Mouse (Mus musculus) layer of hippocampus, postnatal 14 days (tissue): ENCODE results near the gene Cc2d2b. TPM values are rescaled to one million over a fixed set of nuclear protein-coding genes. Genes with fewer than 3 reads are reported as not detected.
A peak's percentile ranks its signal among the peaks of the same experiment; 100 is the strongest.

Source experiments
- DNase-seq, 2 experiments: peaks; one replicate each; pipeline ENCODE4 v3.0.0; 2021 to 2022; ENCODE audit warnings: low spot score in 2 of 2, mixed read lengths in 1 of 2
- long read RNA-seq, 2 experiments: library from polyadenylated mRNA; stranded (forward); transcript quantifications; one replicate each; pipeline ENCODE4 v2.0.0; 2021
- total RNA-seq, 2 experiments: library from RNA; stranded (reverse); gene quantifications; 2 replicates each; pipeline ENCODE4 v1.2.3; 2021

Gene Cc2d2b
- 1 to 10 TPM in 1 of 2 experiments, under 1 TPM in 1; 0.52 to 1.1 TPM for total RNA-seq
- long read RNA-seq, experiment 1 = 0 reads
- long read RNA-seq, experiment 2, partial matches to known transcripts = 0 of 1 reads
- long read RNA-seq, experiment 2, other reads (novel, unspliced or antisense) = 1 of 1 reads

DNA sequence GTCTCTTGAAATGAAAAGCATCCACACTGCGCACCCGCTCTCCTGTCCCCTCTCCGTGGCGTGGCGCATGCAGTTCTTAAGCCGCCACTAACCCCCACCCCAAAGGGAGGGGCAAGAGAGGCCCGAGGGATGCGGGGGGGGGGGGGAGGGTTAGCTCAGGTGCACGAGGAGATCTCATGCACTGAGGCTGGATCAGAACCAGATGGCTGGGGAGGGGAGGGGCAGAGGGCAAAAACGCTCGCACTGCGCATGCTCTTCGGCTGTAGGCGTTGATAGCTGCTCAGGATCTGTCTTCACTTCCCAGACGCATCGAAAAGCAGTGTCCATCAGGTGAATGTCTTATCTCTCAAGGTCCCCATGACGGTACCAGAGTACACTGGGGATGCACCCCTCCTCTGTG is at the start of gene Cc2d2b:
TSS of gene Cc2d2b (plus strand) at position 195 of the 400 bp plus-strand sequence.
- no peak for DNase-seq

DNA sequence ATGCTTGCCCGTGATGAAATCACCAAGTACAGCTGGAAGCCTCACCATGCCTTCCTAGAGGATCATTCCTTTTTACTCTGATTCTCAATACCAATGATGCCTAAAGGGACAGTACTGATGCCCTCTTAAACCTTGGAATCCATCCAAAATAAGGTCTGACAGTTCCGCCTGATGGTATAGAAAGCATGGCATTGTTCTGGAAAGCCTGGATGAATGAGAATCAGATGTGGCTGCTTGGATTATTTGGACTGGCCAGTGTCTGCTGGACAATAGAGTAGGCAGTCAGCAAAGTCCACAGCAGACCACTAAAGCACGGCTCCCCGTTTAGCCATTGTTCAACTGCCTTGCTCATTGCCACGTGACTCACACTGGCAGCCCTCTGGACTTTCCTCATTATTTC is 48.7 kb upstream of the Cc2d2b start:
- DNase-seq = no peak

DNA sequence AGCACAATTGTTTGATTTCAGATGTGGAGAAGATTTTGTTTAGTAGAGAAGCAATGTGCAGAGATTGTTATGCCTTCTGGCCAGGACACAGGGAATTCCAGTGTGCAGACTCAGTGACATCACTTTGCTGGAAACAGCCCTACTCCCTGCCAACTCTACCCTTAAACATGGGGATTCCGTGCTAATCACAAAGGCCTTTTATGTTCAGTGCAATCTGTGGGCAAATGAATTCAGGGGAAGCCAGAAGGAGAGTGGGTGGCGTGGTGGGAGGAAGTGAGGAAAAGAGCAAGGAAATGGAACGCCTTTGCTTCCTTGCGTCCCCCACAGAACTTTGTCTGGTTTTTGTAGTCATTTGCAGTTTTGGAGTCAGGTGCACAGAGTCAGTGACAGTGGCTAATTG is 46.1 kb upstream of the Cc2d2b start:
- peak; percentile 53 to 77 for DNase-seq

DNA sequence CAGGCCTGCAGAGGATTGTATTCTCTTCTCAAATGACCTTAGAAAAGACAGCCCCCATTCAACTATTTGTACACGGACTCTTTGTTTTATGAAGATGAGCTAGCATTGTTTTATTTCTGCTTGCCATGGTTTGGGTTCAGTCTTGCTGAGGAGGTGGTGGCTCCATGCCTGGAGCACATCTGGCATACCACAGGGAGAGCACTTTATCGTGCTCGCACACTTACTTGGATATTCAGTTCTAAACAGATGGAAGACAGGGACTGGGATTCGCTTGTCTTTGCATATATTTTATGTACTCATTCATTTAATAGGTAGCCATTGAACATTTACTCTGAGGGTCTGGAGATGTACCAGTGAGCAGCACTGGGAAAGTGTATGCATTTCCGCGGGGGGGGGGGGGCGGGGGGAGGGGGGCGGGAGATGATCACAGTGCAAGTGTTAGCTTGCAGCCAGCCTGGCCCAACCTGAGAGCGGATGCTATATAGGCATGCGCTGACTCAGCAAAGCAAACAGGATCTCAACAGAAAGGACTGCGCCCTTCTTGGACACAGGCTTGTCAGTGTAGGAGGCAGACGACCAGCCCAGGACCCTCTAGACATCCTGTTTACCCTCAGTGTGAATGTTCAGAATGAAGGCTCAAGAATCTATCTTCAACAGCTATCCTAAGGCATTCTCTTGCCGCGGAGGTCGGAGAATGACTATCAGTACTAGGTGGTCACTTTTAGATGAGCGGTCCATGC is 35.5 kb upstream of the Cc2d2b start:
- no peak for DNase-seq

DNA sequence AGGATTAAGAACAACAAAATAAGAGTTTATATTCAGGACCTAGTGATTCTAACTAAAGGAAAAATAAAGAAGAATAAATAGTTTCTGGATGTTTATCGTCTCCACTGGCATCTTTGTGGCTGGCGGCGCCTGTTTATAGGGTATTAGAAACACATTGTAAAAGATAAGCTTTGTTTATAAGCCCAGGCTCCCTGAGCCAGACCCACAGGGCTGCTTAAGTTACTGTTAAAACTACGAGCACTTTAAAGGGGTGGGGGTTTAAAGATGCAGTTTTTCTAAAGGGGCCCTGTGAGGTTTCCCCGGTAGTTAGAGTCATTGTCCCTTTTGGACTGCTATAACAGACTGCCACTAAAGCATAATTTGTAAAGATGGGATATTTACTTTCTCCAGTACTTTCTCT is 33.9 kb upstream of the Cc2d2b start:
- no peak for DNase-seq

DNA sequence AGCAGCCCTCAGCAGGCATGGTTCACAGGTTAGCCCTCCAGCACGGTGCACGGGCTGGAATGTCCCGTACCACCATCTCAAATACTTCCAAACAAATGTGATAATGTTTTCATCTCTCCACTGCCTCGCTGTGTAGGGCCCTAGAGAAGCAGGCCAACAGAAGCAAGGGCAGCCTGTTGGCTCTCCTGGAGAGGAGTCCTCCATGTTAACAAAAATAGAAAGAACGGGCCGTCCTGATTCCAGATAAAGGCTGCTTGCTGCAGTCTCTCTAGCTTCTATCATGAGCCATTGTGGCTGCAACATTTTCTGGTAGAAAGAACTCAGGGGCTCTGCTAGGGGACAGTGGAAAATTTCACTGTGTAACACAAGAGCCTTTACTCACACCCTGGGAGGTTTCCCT is 31.6 kb upstream of the Cc2d2b start:
- DNase-seq = no peak

DNA sequence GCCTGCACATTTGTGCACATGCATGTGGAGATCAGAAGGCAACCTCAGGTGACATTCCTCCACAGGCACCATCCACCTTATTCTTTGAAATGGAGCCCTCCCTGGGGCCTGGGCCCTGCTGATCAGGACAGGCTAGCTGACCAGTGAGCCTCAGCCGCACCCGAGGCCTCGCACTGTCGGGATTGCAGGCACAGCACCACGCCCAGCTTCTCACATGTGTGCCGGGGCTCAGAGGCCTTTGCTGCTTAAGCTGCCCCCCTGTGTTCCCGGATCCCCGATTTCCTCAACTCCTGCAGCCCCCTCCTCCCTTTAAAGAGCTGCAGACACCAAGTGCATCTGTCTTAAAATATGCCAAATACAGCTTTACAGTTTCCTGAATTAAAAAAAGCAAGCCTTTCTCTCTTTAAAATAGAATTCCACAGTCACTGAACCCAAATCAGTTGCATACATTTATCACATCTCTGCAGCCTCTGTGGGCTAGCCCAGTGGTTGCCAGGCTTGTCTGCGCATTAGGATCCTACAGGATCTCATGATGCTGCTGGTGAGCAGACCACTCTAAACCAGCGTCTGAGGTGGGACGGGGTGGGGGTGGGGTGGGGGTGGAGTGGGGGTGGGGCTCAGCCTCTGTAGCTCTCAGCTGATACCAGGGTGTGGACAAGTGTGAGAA is 29.0 kb upstream of the Cc2d2b start:
- no peak for DNase-seq

DNA sequence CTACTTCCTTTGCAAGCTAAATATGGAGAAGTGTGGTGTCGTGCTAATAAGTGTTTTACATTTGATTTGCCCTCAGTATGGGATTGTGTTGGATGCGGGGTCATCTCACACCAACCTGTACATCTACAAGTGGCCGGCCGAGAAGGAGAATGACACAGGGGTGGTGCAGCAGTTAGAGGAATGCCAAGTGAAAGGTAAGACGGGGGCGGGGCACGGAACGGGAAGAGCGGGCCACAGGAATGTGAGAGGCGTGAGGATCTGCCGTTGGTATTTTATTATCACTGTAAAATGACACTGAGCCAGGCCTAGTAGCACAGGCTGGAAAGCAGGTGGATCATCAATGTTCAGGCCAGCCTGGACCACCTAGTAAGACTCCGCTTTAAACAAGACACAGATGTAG is 28.2 kb upstream of the Cc2d2b start:
- no peak for DNase-seq

DNA sequence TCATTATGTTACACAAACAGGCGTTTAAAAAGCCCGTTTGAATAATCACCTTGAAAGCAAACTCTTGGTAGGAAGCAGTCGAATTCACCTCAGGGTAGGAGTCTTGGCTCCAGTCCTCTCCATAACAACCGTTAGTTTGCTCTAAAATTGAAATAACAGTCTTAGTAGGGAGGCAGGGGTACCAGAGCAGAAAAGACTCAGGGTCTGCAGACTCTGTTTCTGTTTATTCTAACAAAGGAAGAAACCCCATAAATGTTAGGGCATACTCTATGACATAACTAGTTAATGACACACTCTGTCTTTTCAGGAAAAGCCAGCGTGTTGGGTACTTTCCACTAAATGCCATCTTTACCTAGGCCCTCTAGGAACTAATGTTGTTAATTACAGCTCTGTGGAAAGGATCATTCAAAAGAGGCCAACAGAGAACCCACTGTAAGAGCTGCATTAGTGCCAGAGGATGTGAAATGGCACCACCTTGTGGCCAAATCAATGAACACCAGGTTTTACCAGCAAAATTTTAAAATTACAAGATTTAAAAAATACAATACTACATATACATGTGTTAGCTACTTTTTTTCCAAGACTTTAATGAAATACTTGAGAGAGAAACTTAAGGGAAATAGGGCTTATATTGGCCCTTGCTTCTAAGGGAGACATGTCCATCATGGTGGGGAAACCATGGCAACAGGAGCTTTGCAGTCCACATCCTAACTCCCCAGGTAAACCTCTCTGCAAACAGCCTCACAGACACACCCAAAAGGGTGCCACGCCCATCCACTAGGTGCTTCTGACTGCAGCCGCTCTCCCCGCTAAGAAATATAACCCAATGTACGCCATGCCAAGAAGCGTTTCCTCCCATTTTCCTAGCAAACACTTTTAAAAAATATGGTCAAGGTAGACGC is 26.2 kb upstream of the Cc2d2b start:
- peak; percentile 54 to 80 for DNase-seq

DNA sequence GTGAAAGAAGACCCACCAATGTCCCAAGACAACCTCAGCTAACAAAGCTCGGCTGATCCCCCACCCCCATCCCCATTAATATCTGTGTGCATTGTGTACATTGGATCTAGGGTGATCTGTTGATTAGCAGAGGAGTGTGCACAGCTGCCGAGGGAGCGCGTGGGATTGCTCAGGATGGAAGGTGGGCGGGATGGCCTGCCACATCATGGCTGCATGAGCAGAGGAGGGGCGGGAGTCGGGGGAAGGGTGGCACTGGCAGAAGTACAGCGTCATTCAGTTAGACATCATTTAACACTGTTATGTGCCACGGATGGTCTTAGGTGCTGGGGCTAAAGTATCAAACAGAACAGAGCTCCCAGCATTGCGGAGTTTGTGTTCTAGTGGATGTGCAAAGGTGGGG is 25.0 kb upstream of the Cc2d2b start:
- DNase-seq = no peak

DNA sequence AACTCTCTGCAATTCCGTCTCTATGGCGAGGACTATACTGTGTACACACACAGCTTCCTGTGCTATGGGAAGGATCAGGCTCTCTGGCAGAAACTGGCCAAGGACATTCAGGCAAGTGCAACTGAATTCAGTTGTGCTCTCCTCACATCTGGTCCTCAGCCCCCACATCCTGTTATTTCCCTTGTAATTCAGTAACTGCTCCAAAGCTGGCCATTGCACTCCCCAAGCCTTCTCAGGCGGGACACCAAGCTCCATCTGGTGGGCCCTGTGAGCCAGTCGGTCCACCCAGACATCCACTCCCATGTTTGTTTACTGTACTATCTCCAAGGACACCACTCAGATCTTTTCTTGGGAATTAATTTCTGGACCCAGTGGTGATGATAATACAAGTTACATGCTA is 22.4 kb upstream of the Cc2d2b start:
- DNase-seq = no peak

DNA sequence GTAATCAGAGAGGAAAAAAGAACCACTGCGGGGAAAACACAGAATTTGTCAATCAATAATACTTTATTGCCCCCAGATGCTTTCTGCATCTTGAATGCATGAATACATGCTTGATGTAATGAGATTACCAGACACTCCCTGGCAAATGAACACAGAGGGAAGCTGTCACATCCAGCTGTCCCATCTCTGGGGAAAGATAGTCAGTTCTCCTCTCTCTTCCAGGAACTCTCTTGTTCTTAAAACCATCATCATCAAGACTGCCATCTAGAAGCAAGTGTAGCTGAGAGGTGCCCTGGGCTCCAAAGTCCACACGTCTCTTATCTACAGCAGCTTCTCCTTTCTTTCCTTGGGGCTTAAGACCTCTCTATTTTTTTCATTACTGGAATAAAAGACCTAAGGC is 21.9 kb upstream of the Cc2d2b start:
- DNase-seq = no peak

DNA sequence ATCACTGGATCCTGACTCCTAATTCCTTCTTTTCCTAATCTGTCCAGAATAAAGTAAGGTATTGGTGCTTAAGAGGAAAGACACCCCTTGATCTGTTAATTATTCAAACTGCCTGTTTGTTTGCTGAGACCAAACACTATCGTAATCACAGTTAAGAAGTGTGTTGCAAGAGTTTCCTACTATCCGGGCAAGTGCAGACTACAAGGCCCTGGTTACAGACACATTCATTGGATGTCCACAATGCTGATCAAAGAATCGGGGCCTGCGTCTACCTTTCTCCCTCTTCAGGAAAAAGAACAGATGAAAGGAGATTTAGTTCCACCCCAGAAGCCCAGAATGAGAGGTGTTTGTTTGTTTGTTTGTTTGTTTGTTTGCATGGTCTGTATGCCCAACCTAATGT is 20.3 kb upstream of the Cc2d2b start:
- no peak for DNase-seq

DNA sequence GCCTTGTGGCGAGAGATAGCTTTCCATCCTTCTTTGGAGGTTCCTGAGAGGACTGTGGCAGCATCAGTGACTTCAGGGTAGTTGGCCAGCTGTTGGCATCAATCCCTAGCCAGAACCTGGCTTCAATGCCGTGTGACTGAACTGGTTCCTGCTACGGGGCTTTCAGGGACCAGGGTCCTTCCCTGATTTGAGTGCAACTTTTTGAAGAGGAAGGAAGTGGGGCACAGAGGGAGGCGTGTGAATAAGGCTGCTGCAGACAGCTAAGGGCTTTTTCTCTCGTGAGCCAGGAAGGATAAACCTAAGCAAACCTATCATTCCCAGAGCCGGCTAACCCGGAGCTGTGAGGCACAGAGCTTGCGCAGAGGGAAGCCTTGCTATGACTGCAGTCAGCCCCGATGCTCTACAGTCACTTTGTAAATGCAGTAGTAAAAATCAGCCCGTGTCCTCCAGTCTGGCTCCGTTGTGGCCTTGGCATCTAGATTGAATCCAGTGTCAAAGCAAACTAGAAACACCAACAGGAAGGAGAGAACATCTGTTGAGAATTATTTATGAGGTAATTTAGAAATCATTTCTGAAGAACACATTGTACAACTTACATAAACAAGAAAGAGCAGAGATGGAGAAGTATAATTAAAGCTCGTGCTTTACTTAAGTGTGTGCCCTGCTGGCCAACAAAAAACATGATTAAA is 19.7 kb upstream of the Cc2d2b start:
- no peak for DNase-seq

DNA sequence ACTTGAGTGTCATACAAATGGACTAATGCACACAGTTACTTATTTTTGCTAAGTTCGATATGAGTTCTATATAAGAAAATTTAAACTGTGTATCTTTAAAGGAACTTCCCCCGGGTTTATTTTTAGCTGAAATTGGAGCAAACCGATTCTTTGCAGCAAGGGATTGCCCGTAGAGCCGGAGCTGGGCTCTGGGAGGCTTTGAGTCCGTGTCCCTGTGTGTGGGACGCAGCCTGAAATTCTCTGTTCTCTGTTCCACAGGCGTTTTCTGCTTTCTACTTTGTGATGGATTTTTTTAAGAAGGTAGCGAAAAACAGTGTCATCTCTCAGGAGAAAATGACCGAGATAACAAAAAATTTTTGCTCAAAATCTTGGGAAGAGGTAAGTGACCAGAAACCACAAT is 15.1 kb upstream of the Cc2d2b start:
- no peak for DNase-seq

DNA sequence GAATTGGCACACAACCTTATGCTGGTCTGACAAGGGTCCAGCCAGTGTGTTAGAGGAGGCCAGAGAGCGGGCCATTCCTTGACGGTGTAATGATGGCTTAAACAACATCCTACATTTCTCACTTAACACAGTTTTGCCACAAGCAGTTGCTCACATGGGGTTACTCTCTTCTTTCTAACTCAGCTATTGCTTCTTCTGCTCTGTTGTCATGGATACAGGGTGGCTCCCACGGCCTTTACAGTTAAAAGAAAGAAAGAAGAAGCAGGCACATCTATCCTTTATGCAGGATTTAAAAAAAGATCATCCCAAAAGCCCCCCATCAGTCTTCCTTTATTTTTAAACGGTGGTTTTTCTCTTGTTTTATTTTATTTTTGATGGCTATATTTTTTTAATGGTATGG is 14.7 kb upstream of the Cc2d2b start:
- no peak for DNase-seq

DNA sequence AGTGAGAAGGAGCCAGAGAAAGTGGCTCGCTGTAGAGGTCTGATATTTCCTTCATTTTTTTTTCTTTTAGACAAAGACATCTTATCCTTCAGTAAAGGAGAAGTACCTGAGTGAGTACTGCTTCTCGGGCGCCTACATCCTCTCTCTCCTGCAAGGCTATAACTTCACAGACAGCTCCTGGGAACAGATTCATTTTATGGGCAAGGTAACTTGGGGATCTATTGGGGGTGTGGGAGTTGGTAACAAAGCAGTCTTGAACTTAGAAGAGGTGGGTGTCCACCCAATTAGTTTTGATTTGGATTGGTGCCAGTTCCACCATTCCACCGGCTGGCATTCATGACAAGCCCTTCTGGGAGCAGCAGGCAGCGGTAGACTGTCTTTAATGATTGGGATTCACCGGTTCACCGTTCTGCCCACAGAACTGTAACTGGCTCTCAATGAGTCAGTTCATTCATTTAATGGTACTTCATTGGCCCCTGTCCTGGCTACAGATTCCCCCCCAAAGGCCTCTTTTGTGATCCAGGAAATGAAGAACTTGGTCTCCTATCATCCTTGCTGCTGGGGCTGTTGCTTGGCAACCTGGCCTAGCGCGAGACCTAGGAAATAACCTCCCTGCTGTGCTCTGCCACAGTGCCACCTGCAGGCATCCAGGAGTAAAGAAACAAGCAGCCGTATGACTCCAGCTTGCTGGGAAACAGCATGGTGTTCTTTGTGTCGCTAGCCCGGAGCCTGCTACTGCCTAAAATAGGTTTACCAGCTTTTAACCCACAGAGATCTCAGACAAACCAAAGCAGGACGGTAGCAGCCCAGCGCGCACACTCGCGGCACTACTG is 11.7 kb upstream of the Cc2d2b start:
- DNase-seq = peak; percentile 82

DNA sequence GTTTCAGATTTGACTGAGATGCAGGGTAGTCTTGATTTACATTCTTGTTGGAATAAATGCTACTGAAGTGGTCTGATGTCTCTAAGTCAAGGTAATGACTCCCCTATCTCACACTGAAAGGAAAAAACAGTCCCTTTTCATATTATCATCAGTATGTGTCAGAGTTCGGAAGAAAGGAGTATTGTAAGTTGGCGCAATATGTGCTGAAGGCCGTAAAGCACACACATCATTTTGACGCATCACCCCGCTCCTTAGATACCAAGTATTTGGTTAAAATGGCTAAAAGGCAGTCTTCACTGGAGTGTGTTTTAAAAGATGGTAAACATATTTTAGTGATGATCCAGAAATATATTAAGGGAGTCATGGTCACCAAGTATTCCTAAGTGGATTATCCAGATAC is 10.9 kb upstream of the Cc2d2b start:
- no peak for DNase-seq

DNA sequence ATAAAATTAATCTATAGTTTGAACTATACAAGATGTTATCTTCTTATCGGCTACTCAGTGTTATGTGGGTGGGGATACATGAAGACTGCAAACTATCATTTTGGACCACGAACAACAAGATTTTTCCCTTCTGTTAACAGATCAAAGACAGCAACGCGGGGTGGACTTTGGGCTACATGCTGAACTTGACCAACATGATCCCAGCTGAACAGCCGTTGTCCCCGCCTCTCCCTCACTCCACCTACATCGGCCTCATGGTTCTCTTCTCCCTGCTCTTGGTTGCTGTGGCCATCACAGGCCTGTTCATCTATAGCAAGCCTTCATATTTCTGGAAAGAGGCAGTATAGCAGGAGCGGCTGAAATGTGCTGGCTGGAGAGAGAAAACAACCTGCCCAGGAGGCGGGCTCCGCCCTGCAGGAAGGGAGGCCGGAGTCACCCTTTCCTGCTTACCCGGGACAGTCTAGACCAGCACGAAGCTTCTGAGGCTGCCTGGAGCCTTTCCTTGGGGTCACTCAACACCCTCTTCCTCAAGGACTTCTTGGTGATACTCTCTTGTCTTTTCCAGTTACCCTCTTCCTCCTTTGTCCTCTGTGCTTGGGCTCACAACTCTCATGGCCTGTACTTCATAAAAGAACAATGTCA is 9.7 kb upstream of the Cc2d2b start:
- DNase-seq = no peak

DNA sequence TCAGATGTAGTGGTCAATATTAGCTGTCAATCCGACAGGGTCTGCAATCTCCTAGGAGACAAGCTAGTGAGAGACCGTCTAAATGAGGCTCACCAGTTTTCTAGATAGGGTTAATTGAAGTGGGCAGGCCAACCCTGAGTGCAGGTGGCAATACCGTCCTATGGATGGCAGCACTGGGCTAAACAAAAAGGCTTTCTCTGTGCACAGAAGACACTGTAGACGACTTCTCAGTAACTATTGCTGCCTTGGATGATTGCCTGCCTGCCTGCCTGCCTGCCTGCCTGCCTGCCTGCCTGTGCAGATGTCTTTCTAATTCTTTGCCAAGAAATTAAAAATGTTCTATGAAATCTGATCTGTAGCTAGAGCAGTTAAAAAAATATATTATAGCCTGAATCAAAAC is 1.9 kb upstream of the Cc2d2b start:
- DNase-seq = peak in 1 of 2 experiments; percentile 86
